Mouse (Mus musculus): ENCODE measurements at regions not wholly inside any gene's neighbourhood (a gene's known extent, or its start where the extent isn't known, plus 50 kb on each side); places are given as distances from the start of the nearest gene placed in this dataset.

GRCm38 (mm10) chr16:74671466-74671865, 259.8 kb upstream of the Robo2 start:
- no peak for TF ChIP-seq CTCF (IDR thresholded peaks at IDR 0.05; ENCODE audit: low read depth, low read length)
- TF ChIP-seq POLR2A (IDR thresholded peaks at IDR 0.05; ENCODE audit: extremely low read depth, insufficient read depth, low read length) = no peak

Data from liver, adult 2 months (tissue).